Mouse (Mus musculus): ENCODE results near the gene Haus4.

Gene Haus4

DNA sequence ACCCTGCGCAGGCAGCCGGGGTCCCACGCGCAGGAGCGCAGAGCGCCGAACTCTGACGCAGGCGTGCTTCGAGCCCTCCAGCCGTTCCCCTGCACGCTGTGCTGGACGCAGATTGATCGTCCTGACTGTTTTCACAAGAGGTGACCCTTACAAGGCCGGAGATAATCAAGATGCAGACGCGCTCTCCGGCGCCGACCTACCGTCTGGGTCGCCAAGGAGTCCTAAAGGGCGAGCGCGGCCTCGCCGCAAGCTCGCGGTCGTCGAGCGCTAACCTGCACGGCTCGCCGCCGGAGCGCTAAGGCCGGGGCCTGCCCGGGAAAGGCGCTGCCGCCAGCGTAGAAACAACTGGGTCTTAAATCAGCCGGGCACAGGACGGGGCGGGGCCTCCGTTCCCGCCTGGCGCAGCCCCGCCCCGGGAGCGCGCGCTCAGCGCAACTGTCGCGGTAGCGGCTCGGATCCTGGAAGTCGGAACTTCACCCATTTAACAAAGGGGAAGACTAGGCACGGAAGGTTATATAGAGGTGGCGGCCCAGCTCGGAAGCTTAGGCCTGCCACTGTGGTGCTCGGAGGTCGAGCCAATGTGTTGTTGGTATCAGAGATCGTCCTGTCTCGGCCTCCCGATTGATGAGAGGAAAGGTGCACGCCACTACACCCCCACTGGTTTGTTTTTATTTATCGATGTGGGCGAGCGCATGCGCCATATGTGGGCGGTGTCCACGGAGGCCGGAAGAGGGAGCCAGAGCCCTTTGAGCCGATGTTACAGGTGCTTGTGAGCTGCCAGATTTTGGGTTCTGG, at the start of gene Haus4:
Gene Haus4 (minus strand): TSS at position 642 of the 795 bp plus-strand sequence.
- peak; percentile 89 to 93 for DNase-seq

DNA sequence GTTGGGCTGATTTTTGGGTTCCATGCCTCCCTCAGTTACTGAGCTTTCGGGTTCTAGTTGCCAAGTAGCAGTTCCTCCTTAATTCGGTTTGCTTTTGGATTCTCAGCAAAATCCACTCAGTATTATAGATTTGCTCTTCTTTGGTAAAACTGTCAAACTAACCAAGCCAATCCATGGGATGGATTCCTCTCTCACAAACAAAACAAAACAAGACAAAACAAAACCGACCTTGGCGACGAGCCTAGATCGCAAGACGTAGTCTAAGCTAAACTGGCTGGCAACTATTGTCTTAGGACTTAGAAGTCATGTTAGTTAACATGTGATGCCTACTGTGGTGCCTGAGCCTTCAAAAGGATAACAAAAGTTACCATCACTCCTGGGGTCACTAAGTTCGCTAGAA, 49.3 kb upstream of the Haus4 start:
- DNase-seq: peak in 1 of 2 experiments; percentile 24

DNA sequence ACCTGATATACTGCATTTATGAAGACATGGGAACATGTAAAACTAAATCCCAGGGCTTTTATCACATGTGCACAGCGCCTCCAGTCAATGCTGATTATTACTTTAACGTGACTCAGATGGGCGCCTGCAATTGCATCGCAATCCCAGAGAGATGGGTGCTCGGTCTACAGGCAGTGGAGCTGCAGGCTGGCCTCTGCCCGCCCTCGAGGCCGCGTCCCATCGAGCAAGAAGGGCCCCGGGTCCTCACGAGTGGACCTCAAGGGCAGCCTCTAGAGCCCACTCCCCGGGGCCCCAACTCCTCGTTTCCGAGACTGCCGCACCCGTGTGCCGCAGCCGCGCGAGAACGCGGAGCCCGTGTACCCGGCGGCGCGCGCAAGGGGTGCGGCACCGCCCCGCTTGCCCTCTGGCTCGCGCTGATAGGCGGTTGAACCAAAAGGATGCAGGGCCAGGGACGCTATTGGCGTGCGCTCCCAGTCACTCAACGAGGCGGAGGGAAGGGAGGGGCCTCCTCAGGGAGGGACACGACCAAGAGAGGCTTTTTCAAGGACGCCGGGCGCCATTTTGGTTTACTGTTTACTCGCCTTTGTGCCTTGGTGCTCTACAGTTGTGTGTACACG, 48.7 kb upstream of the Haus4 start:
- DNase-seq: peak; percentile 97 to 98

DNA sequence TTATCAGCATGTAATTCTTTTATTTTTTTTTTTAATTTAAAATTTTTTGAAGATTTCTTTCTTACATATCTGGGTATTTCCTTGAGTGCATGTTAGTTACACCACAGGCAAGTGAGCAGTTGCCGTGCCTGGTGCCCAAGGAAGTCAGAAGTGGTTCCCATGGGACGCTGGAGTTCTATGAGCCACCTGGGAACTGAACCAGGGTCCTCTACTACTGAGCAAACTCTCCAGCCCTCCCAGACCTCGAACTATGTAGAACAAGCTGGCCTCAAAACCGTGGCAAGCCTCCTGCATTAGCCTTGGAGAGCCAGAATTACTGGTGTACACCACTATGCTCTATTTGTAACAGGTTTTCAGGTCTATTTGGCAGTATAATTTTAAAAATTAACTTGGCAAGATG, 48.2 kb upstream of the Haus4 start:
- DNase-seq: peak in 1 of 2 experiments; percentile 21

DNA sequence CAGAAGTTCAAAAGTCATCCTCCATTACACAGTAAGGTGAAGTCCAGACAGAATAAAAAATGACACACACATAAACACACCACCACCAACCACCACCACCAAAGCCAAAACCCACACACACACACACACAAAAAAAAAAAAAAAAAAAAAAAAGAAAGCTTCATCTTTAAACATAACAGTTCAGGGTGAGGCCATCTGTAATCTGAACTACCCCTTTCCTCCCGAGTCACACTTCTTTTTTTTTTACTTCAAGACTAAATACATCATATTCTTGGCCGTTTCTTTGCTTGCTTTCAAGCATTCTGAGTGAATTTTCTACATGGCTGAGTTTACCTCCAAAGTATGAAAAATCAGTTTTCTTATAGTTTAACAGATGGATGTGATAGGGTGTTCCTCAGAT, 47.2 kb upstream of the Haus4 start:
- DNase-seq: no peak

DNA sequence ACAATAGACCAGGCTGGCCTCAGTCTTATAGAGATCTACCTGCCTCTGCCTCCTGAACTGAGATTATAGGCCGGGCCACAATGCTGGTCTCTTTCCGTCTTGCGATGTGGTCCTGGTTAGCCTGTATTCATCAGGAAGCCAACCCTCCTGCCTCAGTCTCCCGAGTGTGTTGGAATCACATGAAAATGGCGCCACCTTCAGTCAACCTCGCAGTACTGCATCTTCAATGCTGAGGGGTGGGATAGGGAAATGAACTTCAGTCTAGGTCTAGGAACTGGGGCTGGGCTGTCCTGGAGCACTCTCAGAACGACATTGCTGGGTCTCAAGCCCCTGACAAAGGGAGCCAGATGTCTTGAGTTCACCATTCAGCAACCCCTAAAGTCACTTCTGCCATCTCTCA, 42.7 kb upstream of the Haus4 start:
- no peak for DNase-seq

DNA sequence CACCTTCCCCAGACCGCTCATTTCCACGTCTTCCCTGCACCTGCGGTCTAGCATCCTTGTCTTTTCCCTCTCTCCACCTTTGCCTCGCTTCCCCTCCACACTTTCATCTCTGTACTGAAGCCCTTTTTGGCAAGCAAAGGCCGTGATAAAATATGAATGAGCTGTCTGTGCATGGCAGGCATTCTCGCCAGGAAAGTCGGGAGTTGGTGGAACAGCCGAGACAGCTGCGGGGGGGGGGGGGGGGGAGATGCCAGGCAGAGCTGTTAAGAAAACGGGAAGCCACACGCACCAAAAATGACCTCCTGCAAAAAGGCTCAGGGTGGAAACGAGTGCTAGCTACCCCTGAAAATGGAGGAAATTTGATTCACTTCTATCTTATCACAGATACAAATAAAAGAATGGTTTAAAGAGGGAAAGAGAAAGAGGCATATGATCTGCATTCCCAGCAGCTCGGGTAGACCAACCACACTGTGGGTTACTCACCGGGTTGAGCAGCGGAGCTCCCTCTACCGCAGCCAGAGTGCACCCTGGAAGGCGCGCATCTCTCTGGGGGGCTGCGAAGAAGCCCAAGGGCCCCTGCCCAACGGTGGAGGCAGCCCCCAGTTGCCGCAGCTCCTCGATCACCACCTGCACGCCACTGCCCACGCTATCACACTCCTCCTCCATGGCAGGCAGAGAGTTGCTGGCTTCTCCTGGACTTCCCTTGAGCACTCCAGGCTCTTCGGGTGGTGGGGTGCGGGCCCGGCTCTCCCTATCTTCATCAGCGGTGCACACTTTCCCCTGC, 40.4 kb upstream of the Haus4 start:
- no peak for DNase-seq

DNA sequence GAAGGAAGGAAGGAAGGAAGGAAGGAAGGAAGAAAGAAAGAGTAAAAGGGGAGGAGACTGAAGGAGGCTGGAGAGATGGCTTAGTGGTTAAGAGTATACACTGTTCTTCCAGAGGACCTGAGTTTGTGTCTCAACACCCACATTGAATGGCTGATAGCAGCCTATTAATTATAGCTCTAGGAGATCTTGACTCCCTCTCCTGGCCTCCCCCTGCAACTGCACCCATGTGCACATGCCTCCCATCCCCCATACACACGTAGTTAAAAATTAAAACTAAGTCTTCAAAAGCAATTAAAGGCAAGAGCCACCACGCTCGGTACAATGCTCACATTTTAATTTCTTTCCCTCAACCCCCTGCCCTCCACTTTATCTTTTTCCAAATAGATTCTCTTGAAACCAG, 39.6 kb upstream of the Haus4 start:
- DNase-seq: no peak

DNA sequence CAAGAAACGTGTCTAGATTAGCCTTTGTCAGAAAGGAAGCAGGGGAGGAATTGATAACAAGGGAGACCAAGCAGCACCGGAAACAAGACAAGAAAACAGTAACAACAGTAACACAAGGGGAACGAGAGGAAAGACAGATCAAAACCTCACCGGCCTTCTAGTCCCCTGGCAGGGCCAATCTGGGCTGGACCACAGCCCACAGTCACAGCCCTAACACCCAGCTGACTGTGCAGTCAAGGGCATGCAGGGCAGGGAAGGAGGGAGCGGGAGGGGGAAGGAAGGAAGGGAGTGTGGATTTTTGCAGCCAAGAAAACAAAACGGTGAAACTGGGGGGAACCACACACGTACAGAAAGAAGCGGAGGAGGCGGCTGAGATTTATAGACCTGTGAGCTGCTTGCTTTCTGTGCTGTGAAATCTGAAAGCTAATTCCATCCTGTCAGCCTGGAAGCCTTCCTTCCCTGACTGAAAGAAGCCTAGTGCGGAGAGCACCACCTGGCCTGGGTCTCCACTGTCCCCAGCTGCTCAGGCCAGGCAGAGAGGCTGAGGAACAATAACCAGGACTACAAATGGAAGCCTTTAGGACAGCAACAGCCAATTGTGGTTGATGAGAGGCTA, 38.0 kb upstream of the Haus4 start:
- DNase-seq: peak in 1 of 2 experiments; percentile 41

DNA sequence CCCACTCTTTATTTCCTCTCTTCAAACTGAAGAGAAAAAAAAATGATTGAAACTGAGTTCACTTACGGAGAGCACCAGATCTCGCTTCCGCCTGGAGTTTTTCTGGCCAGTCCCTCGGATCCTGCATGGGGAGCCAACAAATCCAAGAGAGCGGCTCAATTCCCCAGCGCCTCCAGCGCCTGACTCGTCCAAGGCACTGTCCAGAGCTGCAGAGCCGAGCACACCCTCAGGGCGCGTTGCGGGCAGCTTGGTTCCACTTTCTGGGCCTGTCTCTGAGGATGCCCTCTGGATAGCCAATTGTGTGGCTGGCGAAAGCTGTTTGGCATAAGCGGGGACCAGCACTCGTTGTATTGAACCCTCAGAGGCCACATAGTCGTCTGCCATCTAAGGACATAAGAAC, 36.6 kb upstream of the Haus4 start:
- no peak for DNase-seq

DNA sequence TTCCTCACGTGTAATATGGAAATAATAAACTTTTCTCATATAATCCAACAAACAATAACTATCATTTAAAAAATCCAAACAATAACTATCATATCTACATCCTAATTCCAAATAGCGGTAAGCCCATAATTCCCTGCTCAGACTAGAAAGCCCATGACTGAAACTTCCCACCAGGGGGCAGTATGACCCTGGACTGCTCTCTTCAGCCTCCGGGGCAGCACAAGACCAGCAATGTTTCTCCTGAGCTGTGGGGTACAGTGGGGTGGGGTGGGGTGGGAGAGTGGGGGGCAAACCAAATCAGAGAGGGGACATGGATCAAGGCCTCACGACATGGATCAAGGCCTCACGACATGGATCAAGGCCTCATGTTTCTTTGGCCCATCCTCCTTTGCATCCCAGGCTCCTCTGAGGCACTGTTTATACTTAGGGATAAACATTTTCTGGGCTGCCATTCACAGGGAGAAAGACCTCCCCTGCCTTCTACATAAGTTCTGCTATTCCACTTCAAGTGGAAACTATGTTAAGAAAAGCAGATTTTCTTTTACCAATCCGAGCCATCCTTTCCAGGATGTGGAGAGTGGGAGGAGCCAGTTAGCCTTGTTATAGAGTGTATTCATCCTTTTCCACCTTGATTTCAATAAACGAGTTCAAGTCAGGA, 29.4 kb upstream of the Haus4 start:
- DNase-seq: peak; percentile 65 to 82

DNA sequence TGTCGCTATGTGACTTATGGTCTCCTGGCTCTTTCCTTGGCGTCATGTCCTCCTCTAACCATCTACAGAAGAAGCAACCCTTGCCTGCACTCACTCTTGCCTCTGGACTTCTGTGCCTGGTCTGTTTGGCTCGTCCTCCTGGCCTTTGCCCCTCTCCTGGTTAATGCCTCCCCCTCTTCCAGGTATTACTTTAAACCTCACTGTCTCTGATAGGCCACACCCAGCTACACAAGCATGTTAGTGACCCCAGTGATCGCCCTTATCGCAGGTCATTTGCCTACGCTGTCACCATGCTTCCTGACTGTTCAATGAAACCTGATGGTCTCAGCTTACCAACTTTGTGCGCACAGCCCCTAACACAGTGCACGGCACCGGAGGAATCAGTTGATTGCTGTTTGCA, 28.1 kb upstream of the Haus4 start:
- DNase-seq: no peak

DNA sequence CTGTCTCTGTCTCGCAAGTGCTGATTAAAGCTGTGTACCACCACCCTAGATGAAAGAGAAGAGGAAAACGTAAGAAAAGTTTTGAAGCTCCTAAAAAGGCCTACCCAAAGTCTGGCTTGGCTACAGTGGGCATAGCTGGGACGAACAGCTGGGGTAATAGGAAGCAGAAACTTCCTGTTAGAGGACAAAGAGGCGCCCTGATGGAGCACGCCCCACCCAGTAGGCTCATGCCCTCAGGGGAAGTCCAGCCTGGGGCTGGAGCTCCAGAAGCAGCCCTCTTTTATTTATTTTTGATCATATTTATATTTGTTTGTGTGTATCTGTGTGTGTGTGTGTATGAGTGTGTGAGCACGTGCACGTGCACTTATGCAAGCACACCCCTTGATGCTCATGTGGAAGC, 25.2 kb upstream of the Haus4 start:
- DNase-seq: peak in 1 of 2 experiments; percentile 53

DNA sequence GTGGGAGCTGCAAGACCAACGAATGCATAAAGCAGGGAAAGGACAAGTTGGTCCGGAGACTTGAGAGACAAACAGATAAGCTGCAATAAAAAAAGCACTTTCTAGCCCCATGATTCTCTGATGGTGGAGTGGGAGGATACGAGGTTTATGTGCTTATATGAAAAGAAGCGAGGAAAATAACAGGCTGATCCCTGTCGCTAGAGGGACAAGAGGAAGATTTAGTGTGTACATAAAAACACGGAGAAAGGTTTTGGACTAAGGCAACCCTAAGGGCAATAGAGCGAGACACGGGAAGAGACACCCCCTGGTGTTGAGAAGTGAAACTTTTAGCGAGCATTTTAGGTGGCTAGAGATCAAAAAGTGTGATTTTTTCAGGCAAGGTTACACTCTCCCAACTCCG, 23.6 kb upstream of the Haus4 start:
- peak in 1 of 2 experiments; percentile 66 for DNase-seq

DNA sequence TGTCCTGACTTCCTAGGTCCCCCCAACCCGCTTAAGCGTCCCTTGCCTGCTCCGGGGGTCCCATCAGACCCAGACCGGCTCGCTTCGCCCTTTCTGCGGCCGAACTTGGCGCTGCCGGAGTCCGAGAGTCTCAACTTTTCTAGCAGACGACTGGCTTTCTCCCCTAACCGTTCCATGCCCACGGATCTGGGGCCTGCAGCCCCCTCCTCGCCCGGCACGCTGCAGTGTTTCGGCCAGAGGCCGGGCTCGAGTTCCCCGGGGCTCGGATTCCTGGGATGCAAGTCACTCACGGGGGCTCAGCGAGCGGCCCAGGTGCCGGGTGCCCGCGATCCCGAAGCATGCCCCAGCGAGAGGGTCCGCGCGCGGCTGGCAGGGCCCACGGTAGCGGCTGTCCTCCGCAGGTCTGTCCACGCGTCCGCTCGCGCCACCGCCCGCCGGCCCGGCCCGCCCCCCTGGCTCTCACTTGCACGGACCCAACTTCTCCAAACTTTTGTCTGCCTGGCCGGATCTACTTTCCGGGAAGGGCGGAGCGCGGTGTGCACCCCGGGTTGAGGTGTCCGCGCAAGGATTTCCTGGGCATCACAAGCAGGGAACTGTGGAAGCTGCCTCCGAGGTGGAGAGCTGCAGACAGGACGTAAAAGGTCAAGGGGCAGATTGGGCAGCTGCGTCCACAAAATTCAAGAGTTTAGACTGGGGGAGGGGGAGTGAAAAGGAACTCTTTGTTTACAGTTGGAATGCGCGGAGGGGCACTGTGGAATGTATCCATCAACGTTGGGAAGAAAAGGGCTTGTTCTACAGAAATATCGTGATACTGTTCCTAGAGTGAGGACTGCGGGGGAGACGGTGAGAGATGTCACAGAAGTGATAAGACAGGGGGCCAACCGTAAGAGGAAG, 22.9 kb upstream of the Haus4 start, which contains the start of gene Ajuba:
Gene Ajuba (minus strand): TSS at position 470 of the 894 bp plus-strand sequence.
- peak; percentile 93 to 96 for DNase-seq

DNA sequence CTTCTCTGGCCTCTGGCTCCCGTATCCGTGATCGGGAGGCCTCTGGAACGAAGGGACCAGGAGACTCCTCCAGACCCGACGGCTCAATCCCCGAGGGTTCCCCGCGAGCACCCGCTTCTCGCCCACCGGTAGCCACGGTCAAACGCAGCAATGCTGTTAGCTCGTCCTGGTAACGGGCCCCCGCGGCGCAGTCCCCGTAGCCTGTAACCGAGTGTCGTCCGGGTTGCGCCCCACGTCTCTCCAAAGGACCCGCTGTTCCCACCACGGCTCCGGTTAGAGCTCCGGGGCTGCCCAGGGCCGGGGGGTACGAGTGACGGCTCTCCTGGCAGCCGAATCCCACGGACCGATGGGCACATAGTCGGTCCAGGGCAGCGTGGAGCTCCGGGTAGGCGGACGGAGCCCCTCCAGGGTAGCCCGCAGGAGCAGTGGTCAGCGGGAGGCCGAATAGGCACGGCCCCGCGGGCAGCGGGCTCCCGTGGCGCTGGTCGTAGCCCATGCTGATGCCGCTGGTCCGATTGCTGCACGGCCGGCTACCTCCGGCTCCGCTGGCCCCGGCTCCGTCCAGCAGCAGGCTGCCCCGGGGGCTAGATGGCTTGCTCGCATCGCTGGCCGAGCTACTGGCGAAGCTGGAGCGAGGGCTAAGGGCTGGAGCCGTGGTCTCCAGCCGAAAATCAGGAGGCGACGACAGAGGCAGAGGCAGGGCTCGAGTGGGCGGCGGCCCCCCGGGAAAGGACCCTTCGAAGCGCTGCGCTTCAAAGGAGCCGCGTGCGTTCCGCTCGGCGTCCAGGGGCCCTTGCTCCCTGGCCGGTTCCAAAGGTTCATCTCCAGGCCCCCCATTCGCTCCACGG, 22.0 kb upstream of the Haus4 start:
- peak; percentile 52 to 60 for DNase-seq

DNA sequence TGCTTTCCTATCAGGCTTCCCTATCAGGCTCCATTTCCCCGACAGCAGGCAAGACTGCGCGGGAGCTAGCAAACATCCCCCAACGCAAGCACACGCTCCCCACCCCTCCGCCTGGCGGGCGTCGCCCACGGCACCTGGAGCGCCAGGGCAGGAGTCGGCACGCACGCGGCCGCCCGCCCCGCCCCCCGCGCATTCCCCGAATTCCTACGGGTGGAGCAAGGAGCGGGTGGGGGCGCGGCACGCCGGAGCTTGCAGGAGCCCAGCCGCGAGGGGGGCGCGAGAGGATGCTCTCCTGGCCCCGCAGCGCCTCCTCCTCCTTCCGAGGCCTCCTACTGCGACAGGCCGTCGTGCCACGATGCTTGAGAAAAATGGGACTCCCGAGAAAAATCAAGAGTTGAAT, 21.2 kb upstream of the Haus4 start:
- peak; percentile 88 to 94 for DNase-seq

DNA sequence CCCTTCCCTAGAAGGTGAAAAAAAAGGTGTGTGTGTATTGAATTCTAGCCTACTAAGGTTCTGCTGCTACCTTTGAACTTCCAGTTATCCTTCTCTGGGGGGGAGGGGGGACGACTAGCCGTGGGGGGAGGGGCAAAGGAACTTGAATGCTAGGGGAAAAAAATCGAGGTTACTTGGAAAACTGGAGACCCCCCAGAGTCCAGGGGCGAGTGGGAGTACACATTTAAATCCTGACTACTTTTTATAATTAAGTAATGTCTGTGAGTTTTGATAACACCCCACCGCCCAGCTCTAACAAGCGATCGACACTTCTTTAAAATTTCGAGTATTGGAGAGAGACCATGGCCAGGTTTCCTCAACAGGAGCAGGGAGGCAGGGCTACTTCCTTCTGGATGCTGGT, 20.6 kb upstream of the Haus4 start:
- no peak for DNase-seq

DNA sequence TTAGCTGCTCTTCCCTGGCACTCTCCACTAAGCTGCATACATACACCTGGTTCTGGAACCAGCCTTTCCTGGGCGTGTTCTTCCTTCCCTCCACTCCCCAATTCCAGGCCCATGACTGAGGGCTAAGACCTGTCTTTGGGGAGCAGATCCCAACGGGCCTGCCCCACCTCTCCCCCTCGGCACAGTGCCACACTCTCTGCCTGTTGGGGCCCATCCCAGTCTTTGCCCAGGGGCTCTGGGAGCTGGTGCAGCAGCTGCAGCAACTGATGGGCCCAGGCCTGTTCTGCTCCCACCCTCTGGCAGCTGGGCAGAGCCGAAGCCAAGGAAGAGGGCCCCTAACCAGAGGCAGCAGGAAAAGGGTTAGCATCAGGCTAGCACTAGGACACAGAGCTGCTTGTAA, 19.8 kb upstream of the Haus4 start:
- peak; percentile 40 to 64 for DNase-seq
